Mouse (Mus musculus) kidney, adult 2 months (tissue): Measurements from ENCODE around the gene Etnppl.

ENCODE experiments used
- CTCF ChIP-seq: fragments of 200-500 bp; conservative IDR thresholded peaks from 2 replicates; pipeline ENCODE4 v1.5.1; 2011; ENCODE audit warnings: low read depth, mild to moderate bottlenecking, control low read depth, low read length, moderate library complexity, mixed read lengths; ENCODE audit not compliant: insufficient read depth, insufficient read length
- POLR2A ChIP-seq: fragments of 200-500 bp; IDR thresholded peaks from one replicate; pipeline ENCODE4 v1.6.1; 2011; ENCODE audit warnings: low read depth, low read length, control low read depth

- TF ChIP-seq CTCF (no peak), POLR2A (no peak)
These were observed 64.9 kb downstream of the Etnppl start for GRCm38 (mm10) chr3:130682183-130682582.
